Mouse (Mus musculus): ENCODE measurements around the gene Herc1. TPM values are rescaled to one million over a fixed set of nuclear protein-coding genes. Genes with fewer than 3 reads are reported as not detected.

Gene Herc1
- total RNA-seq (2015) = 33.4 and 39.9 TPM in 2 replicates
- total RNA-seq (2017) = 41.7 and 60.1 TPM in 2 replicates

DNA sequence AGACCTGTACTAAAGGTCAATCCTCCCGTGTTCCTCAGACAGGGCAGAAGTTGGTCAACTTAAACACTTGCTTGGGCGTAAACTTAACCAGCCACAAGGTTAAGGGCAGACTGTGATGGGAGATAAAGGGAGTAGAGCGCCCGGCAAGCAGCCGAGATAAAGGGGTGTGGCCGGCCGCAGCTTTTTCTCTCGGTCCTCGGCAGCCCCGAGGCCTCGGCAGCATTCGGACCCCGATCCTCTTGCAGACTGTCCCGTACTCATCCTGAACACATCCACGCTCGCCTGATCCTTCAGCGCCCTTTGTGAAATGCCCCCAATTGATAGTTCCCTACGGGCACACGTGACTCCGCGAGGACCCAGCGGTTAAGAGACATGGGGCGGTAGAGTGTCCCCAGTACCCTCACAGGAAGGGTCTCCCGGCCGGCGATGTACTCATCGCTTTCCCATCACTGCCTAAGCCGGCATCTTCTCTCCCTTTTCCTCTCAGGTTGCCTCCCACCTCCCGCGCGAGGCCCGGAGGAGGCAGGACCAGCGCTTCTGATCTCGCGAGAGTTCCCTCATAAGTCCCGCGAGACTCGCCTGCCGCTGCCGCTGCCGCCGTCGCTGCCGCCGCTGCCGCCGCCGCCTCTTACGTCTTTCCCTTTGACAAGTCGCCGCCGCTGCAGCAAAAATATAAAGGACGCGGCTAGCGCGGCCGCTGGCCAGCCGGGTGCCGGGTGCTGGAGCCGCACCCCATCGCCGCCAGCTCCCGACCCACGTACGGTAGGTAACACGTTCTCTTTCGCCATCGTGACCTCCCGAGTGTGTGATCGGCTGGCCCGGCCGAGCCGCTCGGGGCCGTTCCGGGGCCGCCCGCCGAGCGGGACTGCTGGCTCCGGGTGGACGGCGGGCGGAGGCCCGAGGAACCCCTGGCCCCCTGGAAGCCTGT, at the start of gene Herc1:
Gene Herc1 (plus strand): TSS at position 591 of the 928 bp plus-strand sequence.
- ATAC-seq (replicated peaks; ENCODE audit: poor library complexity) = peak; percentile 91

- ATAC-seq (replicated peaks; ENCODE audit: poor library complexity) = no peak
Observed at GRCm38 (mm10) chr9:66304320-66305090, 45.7 kb upstream of the Herc1 start.

- ATAC-seq (replicated peaks; ENCODE audit: poor library complexity) = peak; percentile 28; the same call in 1 of the 2 replicates
Observed at GRCm38 (mm10) chr9:66305121-66306112, 44.8 kb upstream of the Herc1 start.

DNA sequence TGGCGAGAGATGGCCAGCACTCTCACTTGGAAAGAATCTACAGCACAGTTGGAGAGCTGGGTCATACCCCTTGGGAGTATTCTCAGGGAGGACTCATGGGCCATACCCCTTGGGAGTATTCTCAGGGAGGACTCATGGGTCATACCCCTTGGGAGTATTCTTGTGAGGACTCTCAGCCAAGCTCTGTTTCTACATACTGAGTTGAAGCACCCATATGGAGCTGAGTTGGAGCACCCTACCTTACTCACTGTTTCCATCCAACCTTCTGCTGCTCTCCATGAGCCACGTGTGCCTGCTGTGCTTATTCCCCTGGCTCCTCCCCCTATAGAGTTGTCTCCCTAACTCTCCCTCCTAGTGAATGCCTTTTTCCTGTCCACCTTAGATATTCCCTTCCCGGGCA, 43.8 kb upstream of the Herc1 start:
- no peak for ATAC-seq (replicated peaks; ENCODE audit: poor library complexity)

- peak; percentile 96 for ATAC-seq (replicated peaks; ENCODE audit: poor library complexity)
Observed at GRCm38 (mm10) chr9:66307341-66307740, 42.9 kb upstream of the Herc1 start.

DNA sequence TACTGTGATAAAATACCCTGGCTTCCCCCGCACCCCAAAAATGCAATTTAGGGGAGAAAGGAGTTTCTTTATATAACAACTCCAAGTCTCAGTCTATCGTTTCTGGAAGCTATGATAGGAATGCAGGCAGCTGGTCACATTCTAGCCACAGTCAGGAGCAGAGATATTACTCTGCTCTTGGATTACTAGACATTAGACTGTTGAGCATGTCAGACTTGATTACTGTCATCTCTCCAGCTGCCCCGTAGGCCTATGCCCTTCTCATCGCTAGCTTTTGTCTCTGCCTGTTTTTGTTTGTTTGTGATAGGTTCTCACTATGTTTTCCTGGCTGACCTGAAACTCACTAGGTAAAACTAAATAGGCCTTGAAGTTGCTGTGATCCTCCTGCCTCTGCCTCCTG, 41.5 kb upstream of the Herc1 start:
- ATAC-seq (replicated peaks; ENCODE audit: poor library complexity) = no peak

DNA sequence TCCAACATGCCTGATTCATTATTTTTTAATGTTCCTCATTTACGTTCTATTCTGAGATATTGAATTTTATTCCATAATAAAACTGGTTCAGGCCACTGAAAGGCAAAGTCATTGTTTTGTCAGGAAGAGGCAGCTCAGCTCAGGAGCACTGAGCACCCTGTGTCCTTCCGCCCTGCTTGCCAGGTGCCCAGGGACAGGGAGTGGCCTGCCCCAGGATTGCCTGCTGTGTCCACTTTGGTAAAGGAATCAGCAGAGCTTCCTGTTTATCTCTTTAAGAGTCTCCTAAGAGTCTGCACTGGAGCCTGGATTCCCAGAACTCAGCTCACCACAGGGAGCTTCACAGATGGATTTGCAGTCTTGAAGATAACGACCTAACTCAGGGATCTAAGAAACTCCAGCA, 38.8 kb upstream of the Herc1 start:
- no peak for ATAC-seq (replicated peaks; ENCODE audit: poor library complexity)

DNA sequence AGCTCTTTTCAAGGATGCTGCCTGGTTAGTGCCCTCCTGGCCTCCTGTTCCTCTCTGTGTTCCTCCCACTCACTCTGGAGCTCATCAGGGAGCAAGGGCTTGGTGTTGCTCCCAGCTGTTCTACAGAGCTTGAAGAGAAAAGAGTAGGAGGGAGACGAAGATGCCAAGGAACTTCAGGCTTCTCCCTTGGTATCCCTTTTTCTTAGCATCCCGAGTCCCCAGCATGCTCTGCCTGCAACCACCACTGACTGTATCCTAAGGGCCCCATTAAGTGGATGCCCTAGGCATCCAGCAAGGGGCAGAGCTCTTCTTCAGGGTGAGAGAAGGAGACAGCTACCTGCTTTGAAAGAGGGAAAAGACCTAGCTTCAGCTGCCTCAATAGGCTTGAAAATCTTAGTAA, 33.6 kb upstream of the Herc1 start:
- no peak for ATAC-seq (replicated peaks; ENCODE audit: poor library complexity)

DNA sequence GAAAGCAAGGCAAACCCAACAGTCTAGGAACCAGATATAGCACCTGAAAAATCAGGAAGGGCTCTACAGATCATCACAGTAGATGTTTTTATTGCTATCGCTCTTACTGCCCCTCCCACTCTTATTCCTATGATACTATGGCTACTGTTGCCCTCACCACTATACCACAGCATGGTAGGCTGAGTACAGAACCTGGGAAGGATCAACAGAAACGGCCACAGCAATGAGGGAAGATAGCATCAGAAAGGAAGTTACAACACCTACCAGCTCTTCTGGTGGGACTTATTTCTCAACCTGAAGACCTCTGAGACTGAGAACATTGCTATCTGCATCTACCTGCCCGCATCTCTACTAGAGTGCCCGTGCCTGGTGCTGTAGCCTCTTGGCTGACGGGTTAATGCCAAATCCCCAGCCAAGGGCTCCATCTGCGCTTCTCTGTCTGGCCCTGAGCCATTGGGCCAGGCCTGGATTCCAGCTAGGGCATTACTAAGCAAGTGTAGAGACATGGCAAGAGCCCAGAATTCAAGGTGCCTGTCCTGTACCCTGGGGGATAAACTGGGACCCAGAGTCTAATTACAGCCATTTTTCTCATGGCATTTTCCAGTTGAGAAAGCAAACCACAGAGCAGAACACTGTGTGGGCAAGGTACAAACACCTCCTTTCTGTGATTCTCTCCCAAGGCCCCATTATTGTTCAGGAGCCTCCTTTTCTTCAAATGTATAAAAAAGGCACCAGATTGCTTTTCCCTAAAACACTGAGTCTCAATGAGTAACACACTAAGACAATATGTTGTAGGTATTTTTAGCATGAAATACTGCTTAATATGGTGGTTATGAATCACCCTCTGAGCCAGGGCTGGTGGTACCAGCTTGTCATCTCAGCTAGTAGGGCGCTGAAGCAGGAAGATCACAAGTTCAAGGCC, 28.0 kb upstream of the Herc1 start:
- peak; percentile 54; the same call in 1 of the 2 replicates for ATAC-seq (replicated peaks; ENCODE audit: poor library complexity)

GRCm38 (mm10) chr9:66326879-66327278, 23.4 kb upstream of the Herc1 start:
- ATAC-seq (replicated peaks; ENCODE audit: poor library complexity) = no peak

GRCm38 (mm10) chr9:66329474-66329873, 20.8 kb upstream of the Herc1 start:
- ATAC-seq (replicated peaks; ENCODE audit: poor library complexity) = no peak

GRCm38 (mm10) chr9:66330437-66330836, 19.8 kb upstream of the Herc1 start:
- ATAC-seq (replicated peaks; ENCODE audit: poor library complexity) = no peak

DNA sequence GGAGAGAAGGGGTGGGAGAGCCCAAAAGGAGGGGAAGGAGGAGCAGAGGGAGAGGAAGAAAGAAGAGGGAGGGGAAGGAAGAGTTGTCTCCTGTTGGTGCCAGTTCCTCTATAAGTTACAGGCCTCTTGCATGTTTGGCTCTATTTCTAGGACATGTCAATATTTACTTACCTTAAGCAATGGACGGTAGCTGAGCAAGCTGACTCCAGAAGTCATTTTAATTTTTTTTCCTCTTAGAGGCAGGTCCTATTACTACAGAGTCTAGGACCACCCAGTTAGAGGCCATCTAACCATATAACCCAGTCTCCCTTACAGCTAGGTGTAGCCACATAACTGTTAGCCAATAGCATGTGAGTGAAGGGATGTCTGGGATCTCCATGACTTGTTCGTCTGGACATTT, 18.7 kb upstream of the Herc1 start:
- no peak for ATAC-seq (replicated peaks; ENCODE audit: poor library complexity)

DNA sequence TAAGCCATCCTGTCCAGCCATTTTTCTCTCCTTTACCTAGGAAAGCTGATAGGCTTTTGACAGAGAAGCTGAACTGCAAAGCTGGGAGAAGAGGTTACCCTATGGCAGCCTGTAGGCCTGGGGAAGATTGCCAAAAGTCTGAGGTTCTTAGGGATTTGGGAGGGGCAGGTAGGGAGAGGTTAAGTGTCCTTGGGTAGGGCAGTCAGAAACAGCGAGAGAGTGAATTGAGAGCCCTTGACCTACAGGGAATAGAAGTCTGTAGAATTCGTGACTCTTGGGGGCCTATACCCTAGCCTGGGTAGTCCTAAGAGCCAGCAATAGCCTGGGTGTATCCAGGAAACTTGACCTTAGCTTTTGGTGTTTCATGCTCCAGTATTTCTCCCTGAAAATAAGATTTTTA, 17.9 kb upstream of the Herc1 start:
- ATAC-seq (replicated peaks; ENCODE audit: poor library complexity) = no peak

DNA sequence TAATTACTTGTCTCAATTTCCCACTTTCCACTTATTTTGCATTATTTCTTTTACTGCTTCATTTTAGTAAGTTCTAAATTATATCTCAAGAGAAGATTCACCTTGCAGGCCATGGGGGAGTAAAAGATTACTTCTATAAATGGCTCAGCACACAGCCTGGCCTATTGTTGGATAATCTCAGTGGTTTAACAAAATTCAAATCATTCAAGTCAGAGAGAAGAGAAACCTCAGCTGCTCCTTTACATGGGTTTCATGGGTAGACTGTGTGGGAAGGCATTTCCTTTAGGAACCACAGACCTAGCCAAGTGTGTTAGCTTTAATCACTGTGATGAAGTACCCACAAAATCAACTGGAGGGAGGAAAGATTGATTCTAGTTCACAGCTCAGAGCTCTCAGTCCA, 13.0 kb upstream of the Herc1 start:
- ATAC-seq (replicated peaks; ENCODE audit: poor library complexity) = no peak

DNA sequence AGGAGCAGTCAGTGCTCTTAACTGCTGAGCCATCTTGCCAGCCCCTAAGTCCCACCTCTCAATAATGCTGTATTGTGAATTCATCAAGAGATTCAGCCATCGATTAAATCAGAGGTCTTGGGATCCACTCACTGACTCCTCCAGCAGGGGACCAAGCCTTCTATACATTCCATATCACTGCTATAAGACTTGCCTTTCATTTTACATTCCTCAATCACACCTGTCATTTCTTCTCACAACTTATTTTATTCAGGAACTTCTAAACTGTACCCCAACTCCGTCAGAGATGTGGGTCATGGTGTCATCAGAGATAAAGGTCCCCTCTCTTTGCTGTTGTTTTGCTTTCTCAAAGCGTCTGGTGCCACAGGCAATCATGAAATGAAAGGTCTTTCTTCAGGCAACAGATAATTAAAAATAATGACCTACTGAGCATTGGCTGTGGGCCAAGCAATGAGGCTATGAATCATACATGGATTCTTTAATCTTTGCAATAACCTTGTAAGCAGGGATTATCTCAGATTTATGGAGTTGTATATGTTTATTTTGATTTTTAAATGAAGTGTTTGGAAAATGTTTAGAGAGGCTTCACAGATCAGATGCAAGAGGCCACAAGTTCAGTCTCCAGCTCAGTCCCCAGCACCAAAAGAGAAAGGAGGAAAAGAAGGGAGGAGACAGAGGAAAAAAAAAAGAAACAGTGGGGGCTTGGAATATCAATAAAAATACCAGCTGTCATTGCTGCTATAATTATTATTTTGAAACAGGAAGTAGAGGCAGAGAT, 12.1 kb upstream of the Herc1 start:
- ATAC-seq (replicated peaks; ENCODE audit: poor library complexity) = no peak

GRCm38 (mm10) chr9:66339714-66340113, 10.5 kb upstream of the Herc1 start:
- no peak for ATAC-seq (replicated peaks; ENCODE audit: poor library complexity)

DNA sequence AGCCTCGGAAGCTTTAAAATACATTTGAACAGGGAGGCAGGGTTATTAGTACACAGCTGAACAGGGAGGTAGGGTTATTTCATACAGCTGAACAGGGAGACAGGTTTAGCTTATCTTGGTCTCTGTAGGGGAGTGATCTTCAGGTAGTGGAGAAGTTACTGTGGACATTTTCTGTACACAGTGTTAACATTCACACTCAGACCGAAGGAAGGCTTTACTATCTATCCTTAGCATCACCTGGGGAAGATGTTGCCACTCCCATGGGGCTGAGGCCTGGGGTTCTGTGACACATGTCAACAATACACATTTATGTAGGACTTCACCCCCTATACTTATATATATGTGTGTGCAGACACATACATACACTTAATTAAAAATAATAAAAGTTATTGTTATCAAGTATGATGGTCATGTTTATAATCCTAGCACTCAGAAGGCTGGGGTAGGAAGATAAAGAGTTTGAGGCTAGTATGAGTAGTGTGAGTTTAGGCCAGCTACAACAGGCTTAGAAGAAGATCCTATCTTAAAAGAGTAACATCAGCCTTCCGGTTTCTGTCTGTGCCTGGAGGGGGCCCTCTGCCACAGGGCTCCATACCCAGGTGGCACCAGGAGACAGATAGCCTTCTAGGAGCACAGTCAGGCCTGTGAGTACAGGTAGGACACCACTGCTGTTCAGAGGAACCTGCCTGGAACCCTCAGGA, 9.7 kb upstream of the Herc1 start:
- ATAC-seq (replicated peaks; ENCODE audit: poor library complexity) = peak; percentile 93

Measured in megakaryocyte progenitor cell, adult 5-6 weeks (primary cell).